Mouse (Mus musculus) right cerebral cortex, postnatal 25 days (tissue): ENCODE data around the gene Gm7029.

ENCODE experiments used
- DNase-seq: peaks from one replicate; pipeline ENCODE4 v3.0.0; 2022

Gm7029 gene

GRCm38 (mm10) chr17:33915671-33916250, 42.1 kb downstream of the Gm7029 start, which contains the start of the genes Tapbp and Zbtb22:
TSS of gene Tapbp (plus strand) at chr17:33915899.
TSS of gene Zbtb22 (plus strand) at chr17:33915904.
- DNase-seq: peak; percentile 96

- no peak for DNase-seq
These were observed 42.7 kb downstream of the Gm7029 start for GRCm38 (mm10) chr17:33916294-33916693.

GRCm38 (mm10) chr17:33916847-33917655, 43.4 kb downstream of the Gm7029 start:
- DNase-seq: no peak

- DNase-seq: no peak
These were observed 44.1 kb downstream of the Gm7029 start for GRCm38 (mm10) chr17:33917656-33918292.

- DNase-seq: no peak
These were observed 44.9 kb downstream of the Gm7029 start for GRCm38 (mm10) chr17:33918293-33919203.

GRCm38 (mm10) chr17:33919351-33920281, 46.0 kb downstream of the Gm7029 start:
- peak; percentile 47 for DNase-seq

- DNase-seq: peak; percentile 75
These were observed 46.9 kb downstream of the Gm7029 start for GRCm38 (mm10) chr17:33920282-33921097.

- DNase-seq: no peak
These were observed 47.7 kb downstream of the Gm7029 start for GRCm38 (mm10) chr17:33921361-33921760.
